In the genomic region with DNA sequence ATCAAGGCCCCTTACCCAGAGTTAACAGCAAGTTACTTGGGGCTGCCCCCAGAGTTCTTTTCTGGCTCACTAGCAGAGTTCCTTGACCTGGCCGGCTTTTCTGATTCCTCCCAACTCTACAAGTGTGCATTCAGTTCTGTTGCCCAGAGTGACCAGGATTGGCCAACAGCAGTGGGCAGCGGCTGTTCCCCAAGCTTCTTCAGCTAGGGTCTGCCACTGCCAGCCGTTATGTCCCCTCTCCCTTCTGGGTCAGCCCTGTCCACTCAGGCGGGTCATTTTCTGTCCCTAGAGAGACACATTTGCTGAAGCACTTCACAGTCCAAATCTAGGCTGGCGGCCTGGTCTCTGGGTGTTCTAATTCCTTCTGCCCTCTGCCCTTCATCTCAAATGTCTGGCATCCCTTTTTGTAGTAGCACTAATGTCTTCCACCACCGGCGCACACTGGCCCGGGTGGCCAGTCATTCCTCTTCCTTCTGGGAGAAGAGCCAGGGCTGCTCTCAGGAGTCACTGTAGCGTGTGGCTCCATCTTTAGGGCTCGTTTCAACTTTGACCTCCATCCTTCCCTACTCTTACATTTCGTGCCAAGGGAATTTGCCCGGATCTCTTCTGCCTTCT, we compare ENCODE assay signal across 12 mouse cellular contexts.
DNase-seq lines count a peak whose midpoint lies in the region; ATAC-seq and TF ChIP-seq lines count a peak whose summit lies in the region.
"Had no signal": no experiment of that assay in that cellular context is flagged by ENCODE, and none has a peak within 500 bp of the region (broad histone marks: within the 10 kb centered on the region; RNA-seq: fewer than 3 reads in every experiment).

No protein-coding gene starts in this region.

- H3K9me3 ChIP-seq in embryonic facial prominence, embryonic 10.5 days: no peaks in the 10 kb centered on the region
- no peaks in the 10 kb centered on the region for H3K9me3 ChIP-seq in kidney, postnatal 0 days (replicated peaks; ENCODE audit: low read length)
- no peaks in the 10 kb centered on the region for H3K9me3 ChIP-seq in forebrain, embryonic 15.5 days
- H3K9me3 ChIP-seq: intestine, embryonic 15.5 days; liver, embryonic 15.5 days had no signal

- ATAC-seq in kidney, postnatal 0 days (replicated peaks; ENCODE audit: low FRiP score, low read depth): no peak
- ATAC-seq in forebrain, embryonic 15.5 days (replicated peaks): no peak

- no peaks in the 10 kb centered on the region for H3K36me3 ChIP-seq in embryonic facial prominence, embryonic 10.5 days (replicated peaks)
- H3K36me3 ChIP-seq in kidney, postnatal 0 days (ENCODE audit: insufficient read depth, low read length): no peaks in the 10 kb centered on the region
- H3K36me3 ChIP-seq in forebrain, embryonic 15.5 days: no peaks in the 10 kb centered on the region
- H3K36me3 ChIP-seq: intestine, embryonic 15.5 days; liver, embryonic 15.5 days had no signal

- TF ChIP-seq CTCF in kidney, postnatal 0 days (IDR thresholded peaks at IDR 0.05; ENCODE audit: low read depth): no peak

- H3K27me3 ChIP-seq in embryonic facial prominence, embryonic 10.5 days (replicated peaks; ENCODE audit: low read depth, poor library complexity, severe bottlenecking): peaks cover 33% of the 10 kb centered on the region
- H3K27me3 ChIP-seq in kidney, postnatal 0 days (ENCODE audit: insufficient read depth, low read length): no peaks in the 10 kb centered on the region
- H3K27me3 ChIP-seq in forebrain, embryonic 15.5 days: peaks cover 4% of the 10 kb centered on the region; the same call in 1 of the 2 replicates
- H3K27me3 ChIP-seq: intestine, embryonic 15.5 days; liver, embryonic 15.5 days had no signal

- DNase-seq in cerebellum, adult 9-11 months: peak; percentile 17
- no peak for DNase-seq in cerebellum, adult 9-10 months
- DNase-seq in layer of hippocampus, postnatal 36 days: peak; percentile 16 to 30
- no peak for DNase-seq in layer of hippocampus, adult 9-11 months
- DNase-seq in embryonic facial prominence, embryonic 10.5 days (ENCODE audit: low spot score): no peak
- DNase-seq in kidney, postnatal 0 days (ENCODE audit: low spot score): no peak
- no peak for DNase-seq in testis, postnatal 14 days (ENCODE audit: low spot score)
- DNase-seq: adrenal gland, postnatal 14 days; cerebellum, adult 11 months had no signal

- peaks cover 50% of the 10 kb centered on the region for H3K4me1 ChIP-seq in embryonic facial prominence, embryonic 10.5 days
- peaks cover 24% of the 10 kb centered on the region for H3K4me1 ChIP-seq in kidney, postnatal 0 days (replicated peaks; ENCODE audit: insufficient read depth, low read length)
- peaks cover 4% of the 10 kb centered on the region; the same call in 1 of the 2 replicates for H3K4me1 ChIP-seq in forebrain, embryonic 15.5 days

- peak overlapping the region; percentile 54 for H3K27ac ChIP-seq in embryonic facial prominence, embryonic 10.5 days (replicated peaks)
- H3K27ac ChIP-seq in kidney, postnatal 0 days: no peak overlapping the region
- no peak overlapping the region for H3K27ac ChIP-seq in forebrain, embryonic 15.5 days (replicated peaks)
- H3K27ac ChIP-seq: intestine, embryonic 15.5 days; liver, embryonic 15.5 days had no signal

- no peak overlapping the region for H3K9ac ChIP-seq in kidney, postnatal 0 days (ENCODE audit: low read depth, low read length)
- no peak overlapping the region for H3K9ac ChIP-seq in forebrain, embryonic 15.5 days (replicated peaks)
- H3K9ac ChIP-seq: intestine, embryonic 15.5 days; liver, embryonic 15.5 days had no signal

- H3K4me3 ChIP-seq in embryonic facial prominence, embryonic 10.5 days: no peak overlapping the region
- H3K4me3 ChIP-seq in kidney, postnatal 0 days (replicated peaks; ENCODE audit: low read depth, low read length): no peak overlapping the region
- H3K4me3 ChIP-seq in forebrain, embryonic 15.5 days: no peak overlapping the region
- H3K4me3 ChIP-seq: intestine, embryonic 15.5 days; liver, embryonic 15.5 days had no signal

- 70% methylated on average over 12 of the region's 12 CpGs for WGBS in embryonic facial prominence, embryonic 10.5 days
- 43% methylated on average over 12 of the region's 12 CpGs for WGBS in kidney, postnatal 0 days
- WGBS in forebrain, embryonic 15.5 days: 77% methylated on average over 12 of the region's 12 CpGs

- H3K4me2 ChIP-seq in kidney, postnatal 0 days (ENCODE audit: low read length): 0 out of 2 replicates have a peak overlapping the region, but pooled peaks have one; percentile 9
- no peak overlapping the region for H3K4me2 ChIP-seq in forebrain, embryonic 15.5 days (replicated peaks)
- H3K4me2 ChIP-seq: intestine, embryonic 15.5 days; liver, embryonic 15.5 days had no signal

Comparison
In these comparisons a context has a peak if more than half of its experiments do, and no peak if none do; other contexts are left out.
1. DNase-seq: peak in cerebellum, adult 9-11 months (single experiment) and layer of hippocampus, postnatal 36 days (2 of 2); none in cerebellum, adult 9-10 months (single experiment), layer of hippocampus, adult 9-11 months (single experiment), embryonic facial prominence, embryonic 10.5 days (single experiment), kidney, postnatal 0 days (single experiment) and testis, postnatal 14 days (single experiment).